7 mouse cellular contexts compared by ENCODE assay signal in genomic region chr6:61315884-61316601, GRCm38 (mm10).
DNase-seq lines count a peak whose midpoint lies in the region; ATAC-seq and TF ChIP-seq lines count a peak whose summit lies in the region.

No protein-coding gene starts in this region.

- no peaks in the 10 kb centered on the region for H3K9me3 ChIP-seq in ES-Bruce4 (replicated peaks; ENCODE audit: control insufficient read depth, insufficient read depth, low read length, poor library complexity, severe bottlenecking)
- H3K9me3 ChIP-seq in hindbrain, embryonic 13.5 days = no peaks in the 10 kb centered on the region
- H3K9me3 ChIP-seq in midbrain, embryonic 13.5 days = no peaks in the 10 kb centered on the region

- no peaks in the 10 kb centered on the region for H3K36me3 ChIP-seq in ES-Bruce4 (ENCODE audit: control insufficient read depth, insufficient read depth, low read length, poor library complexity, severe bottlenecking)
- H3K36me3 ChIP-seq in hindbrain, embryonic 13.5 days = peaks cover 9% of the 10 kb centered on the region
- peaks cover 10% of the 10 kb centered on the region for H3K36me3 ChIP-seq in midbrain, embryonic 13.5 days

- no peak overlapping the region for H3K9ac ChIP-seq in ES-Bruce4 (ENCODE audit: low read depth, poor library complexity, severe bottlenecking)
- H3K9ac ChIP-seq in hindbrain, embryonic 13.5 days = no peak overlapping the region
- no peak overlapping the region for H3K9ac ChIP-seq in midbrain, embryonic 13.5 days (replicated peaks)

- H3K4me3 ChIP-seq in ES-Bruce4 (ENCODE audit: low read depth, low read length) = no peak overlapping the region
- H3K4me3 ChIP-seq in hindbrain, embryonic 13.5 days = no peak overlapping the region
- H3K4me3 ChIP-seq in left cerebral cortex, adult 2 months = no peak overlapping the region
- H3K4me3 ChIP-seq in midbrain, embryonic 13.5 days (replicated peaks) = no peak overlapping the region

- TF ChIP-seq POLR2A in ES-Bruce4 (IDR thresholded peaks at IDR 0.05; ENCODE audit: insufficient read depth, low read length) = no peak

- TF ChIP-seq EP300 in ES-Bruce4 (IDR thresholded peaks at IDR 0.05; ENCODE audit: insufficient read depth, low read depth, low read length) = no peak

- no peaks in the 10 kb centered on the region for H3K4me1 ChIP-seq in ES-Bruce4 (ENCODE audit: control insufficient read depth, insufficient read depth, low read length)
- H3K4me1 ChIP-seq in hindbrain, embryonic 13.5 days (replicated peaks) = peaks cover 5% of the 10 kb centered on the region; the same call in 1 of the 2 replicates
- 0 out of 2 replicates have a peak, but pooled peaks cover 5% of the 10 kb centered on the region for H3K4me1 ChIP-seq in midbrain, embryonic 13.5 days (replicated peaks)

- H3K27ac ChIP-seq in ES-Bruce4 (ENCODE audit: insufficient read depth, low read length) = no peak overlapping the region
- no peak overlapping the region for H3K27ac ChIP-seq in hindbrain, embryonic 13.5 days
- H3K27ac ChIP-seq in left cerebral cortex, adult 2 months = no peak overlapping the region
- H3K27ac ChIP-seq in midbrain, embryonic 13.5 days = no peak overlapping the region

- no peaks in the 10 kb centered on the region for H3K27me3 ChIP-seq in ES-Bruce4 (ENCODE audit: control insufficient read depth, insufficient read depth, low read length, poor library complexity, severe bottlenecking)
- no peaks in the 10 kb centered on the region for H3K27me3 ChIP-seq in hindbrain, embryonic 13.5 days
- H3K27me3 ChIP-seq in midbrain, embryonic 13.5 days = no peaks in the 10 kb centered on the region

- TF ChIP-seq CTCF in ES-Bruce4 (IDR thresholded peaks at IDR 0.05; ENCODE audit: low read depth, low read length) = peak; percentile 61
- TF ChIP-seq CTCF in left cerebral cortex, adult 2 months (IDR thresholded peaks at IDR 0.05) = peak; percentile 87

- WGBS in hindbrain, embryonic 13.5 days = 27% methylated on average over 6 of the region's 6 CpGs
- WGBS in midbrain, embryonic 13.5 days = 26% methylated on average over 6 of the region's 6 CpGs

- peak; percentile 74 for DNase-seq in NIH3T3 (ENCODE audit: low read depth)
- DNase-seq in embryo, embryonic 11 days = peak; percentile 73
- peak; percentile 53 to 63 for DNase-seq in left cerebral cortex, adult 2 months (ENCODE audit: extremely low spot score in 1 of 2, low spot score in 2 of 2)
- DNase-seq in yolk sac, embryonic 10.5 days (ENCODE audit: low spot score) = peak; percentile 8

- peak; percentile 75 for ATAC-seq in hindbrain, embryonic 13.5 days (ENCODE audit: low FRiP score)
- ATAC-seq in midbrain, embryonic 13.5 days = peak; percentile 80

- H3K4me2 ChIP-seq in hindbrain, embryonic 13.5 days = no peak overlapping the region
- H3K4me2 ChIP-seq in midbrain, embryonic 13.5 days (replicated peaks) = no peak overlapping the region

- intact Hi-C loops in left cerebral cortex, adult 2 months (cut with DNase I) = no loop called here

Comparison
In these comparisons a context has a peak if more than half of its experiments do, and no peak if none do; other contexts are left out.
1. DNase-seq: peak in every context shown above with its lines; median percentile 74 in NIH3T3; 73 in embryo, embryonic 11 days; 58 in left cerebral cortex, adult 2 months; 8 in yolk sac, embryonic 10.5 days.